Mouse (Mus musculus): Measurements from ENCODE around the gene Rbfox1.

Rbfox1 gene

GRCm38 (mm10) chr16:6241393-6241792 is 356.2 kb downstream of the Rbfox1 start:
- no peak for DNase-seq

DNA sequence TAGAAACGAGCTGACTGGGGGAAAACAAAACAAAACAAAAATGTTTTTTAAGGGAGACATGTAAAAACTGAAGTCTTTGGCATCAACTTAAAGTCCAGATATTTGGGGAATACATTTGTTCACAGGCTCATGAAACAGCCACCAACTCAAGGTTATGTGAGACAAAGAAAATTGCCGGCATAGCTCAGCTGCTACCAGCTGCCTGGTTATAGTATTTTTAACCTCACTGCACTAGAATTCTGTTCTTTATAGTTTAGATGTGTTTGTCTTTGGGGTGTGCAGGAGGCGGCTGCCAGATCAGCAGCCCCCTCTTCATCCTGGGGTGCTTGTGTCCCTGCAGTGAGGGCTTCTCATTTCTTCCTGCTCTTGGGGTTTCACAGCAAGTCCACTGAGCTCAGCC is 357.3 kb downstream of the Rbfox1 start:
- DNase-seq: no peak

DNA sequence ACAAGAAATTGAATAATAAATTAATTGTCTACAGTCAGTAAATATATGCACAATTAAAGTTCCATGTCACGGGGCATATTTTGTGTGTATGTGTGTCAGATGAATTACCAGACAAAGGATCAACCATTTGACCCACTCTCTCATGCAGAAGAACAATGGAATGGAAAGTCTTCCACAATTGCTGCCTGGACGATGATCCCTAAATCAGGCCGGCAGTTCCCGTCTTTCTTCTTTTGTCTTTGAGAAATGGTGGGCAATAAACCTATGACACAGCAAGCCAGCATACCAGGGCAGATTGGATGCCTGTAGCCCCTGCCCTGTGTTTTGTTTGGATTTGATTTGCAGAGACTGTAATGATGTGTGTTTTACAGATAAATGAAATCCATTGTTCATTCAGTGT is 362.4 kb downstream of the Rbfox1 start:
- DNase-seq: no peak

DNA sequence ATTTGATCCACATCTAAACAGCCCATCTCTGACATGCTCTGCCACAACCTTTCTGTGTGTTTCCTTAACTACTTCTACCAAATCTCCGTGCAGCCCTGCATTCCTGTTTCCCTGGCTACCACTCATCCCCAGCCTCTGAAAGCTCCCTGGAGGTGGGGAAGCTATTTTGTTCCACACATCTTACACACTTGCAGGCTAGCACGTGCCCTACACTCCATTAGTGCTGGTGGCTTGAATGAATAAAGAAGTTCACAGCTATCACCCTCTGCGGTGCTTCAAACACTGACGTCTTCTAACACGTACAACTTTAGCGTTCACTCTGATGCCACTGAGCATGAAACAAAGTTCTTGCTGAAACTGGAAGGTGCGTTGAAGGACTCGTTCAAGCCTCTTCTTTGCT is 379.4 kb downstream of the Rbfox1 start:
- DNase-seq: no peak

GRCm38 (mm10) chr16:6265610-6266009 is 380.5 kb downstream of the Rbfox1 start:
- DNase-seq: no peak

- DNase-seq: peak; percentile 49
These were observed 386.6 kb downstream of the Rbfox1 start for GRCm38 (mm10) chr16:6271596-6272370.

DNA sequence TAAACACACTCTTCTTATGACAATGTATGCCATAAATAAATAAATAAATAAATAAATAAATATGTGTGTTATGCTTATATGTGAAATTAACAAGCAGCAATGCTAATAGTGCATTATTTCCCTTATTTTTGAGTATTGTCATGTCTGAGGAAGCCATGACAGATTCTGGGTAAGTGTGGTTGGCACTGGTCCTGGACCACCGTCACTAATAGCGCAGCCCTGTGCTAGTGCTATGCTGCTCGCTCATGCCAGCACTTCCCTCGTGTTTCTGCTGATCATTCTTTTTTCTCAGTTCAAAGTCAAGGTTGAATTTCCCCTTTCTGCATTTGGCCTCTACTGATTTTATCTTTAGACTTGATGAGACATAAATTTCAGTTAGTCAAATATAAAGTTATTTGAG is 398.3 kb downstream of the Rbfox1 start:
- no peak for DNase-seq

- no peak for DNase-seq
These were observed 399.2 kb downstream of the Rbfox1 start for GRCm38 (mm10) chr16:6284317-6284716.

GRCm38 (mm10) chr16:6287699-6288098 is 402.5 kb downstream of the Rbfox1 start:
- no peak for DNase-seq

DNA sequence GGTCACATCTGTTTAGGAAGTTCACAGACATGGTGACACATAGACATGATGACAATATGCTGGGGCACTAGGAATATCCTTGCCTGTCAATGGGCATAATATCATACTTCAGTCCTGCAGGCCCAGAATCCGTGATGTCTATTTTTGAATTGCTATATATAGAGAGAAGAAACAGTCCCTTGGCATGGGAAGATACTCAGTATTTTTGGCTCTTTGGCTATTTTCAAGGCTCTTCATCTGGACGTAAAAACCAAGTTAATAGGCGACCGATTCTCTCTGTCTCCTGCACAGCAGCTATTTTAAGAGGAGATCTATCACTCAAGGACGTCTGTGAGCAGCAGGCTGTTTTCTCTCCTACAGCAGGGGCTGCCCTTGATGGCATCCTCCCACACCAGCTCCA is 415.0 kb downstream of the Rbfox1 start:
- DNase-seq: no peak

GRCm38 (mm10) chr16:6303082-6303481 is 417.9 kb downstream of the Rbfox1 start:
- no peak for DNase-seq

DNA sequence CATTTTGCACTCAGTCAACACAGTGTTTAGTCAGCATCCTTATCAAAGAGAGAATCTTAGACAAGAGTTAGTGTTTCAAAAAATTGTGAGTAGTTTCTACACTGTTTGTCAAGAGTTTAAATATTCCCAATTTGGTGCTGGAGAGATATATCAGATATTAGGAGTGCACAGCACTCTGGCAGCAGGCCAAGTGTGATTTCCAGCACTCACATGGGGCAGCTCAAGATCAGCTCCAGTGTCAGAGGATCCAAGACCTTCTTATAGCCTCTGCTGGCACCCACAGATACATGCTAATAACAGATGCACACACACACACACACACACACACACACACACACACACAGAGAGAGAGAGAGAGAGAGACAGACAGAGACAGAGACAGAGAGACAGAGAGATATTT is 424.8 kb downstream of the Rbfox1 start:
- peak; percentile 25 for DNase-seq

DNA sequence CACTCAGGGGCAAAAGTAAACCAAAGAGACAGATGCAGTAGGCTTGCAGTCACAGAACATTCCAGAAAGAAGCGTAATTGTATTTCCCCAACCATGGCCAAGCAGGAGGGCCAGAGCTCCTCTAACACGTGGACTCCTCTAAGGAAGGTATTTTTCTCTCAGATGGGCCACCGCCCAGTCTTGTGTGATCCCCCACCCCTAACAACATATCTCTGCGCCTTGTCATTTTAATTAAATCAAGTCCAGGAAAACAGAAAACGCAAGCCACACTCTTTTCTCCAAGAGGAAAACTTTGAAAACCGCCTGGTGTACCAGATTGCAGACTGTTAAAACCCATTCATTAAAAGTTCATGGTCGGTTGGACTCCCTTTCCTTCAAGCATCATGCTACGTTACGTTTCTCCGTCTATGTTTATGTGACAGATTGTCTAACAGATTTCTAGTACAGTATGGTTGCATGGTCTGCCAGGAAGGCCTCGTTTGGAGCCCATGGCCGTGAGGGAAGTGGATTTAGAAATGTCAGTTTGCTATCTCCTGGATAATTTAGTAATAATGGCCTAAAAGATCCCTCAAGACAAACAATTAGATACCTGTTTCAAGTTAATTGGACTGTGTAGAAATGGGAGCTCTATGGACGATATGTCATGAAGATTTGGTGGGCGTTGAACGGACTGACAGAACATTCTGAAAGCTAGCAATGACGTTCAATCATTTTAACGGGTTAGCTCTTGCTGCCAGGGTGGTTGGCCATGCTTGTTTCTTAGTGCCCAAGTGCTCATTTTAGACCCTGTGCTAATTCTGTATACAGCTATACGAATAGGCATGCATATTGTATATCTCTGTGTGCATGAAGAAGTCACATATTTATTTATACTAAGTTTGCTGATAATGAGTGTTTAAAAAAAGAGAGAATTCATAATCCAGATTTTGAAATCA is 425.9 kb downstream of the Rbfox1 start:
- peak; percentile 16 for DNase-seq

GRCm38 (mm10) chr16:6313689-6314088 is 428.5 kb downstream of the Rbfox1 start:
- DNase-seq: no peak

GRCm38 (mm10) chr16:6324832-6325231 is 439.7 kb downstream of the Rbfox1 start:
- DNase-seq: no peak

DNA sequence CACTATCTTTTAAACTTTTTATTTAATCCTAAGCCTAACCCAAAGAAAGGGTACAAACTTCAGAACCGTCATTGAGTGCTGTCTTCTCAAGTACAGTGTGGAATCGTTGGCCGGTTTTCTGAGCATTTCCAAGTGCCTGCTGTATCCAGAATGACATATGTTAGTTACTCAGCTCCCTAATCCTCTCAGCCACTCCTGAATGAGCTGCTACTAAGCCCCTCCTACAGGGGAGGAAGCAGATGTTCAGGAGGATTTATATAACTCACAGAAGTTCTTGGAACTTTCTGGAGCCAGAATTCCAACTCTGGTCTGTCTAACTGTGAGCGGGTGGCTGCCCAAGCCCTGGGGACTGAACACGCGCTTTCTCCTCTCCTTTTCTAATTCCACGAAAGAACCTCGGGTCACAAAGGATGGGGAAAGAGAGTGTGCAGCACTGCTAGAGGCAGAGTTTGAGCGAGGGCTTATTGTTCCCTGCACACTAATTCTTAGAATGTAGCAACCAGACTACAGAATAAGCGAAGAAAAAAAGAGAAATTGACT is 446.3 kb downstream of the Rbfox1 start:
- DNase-seq: no peak

- DNase-seq: no peak
These were observed 448.1 kb downstream of the Rbfox1 start for GRCm38 (mm10) chr16:6333273-6333672.

DNA sequence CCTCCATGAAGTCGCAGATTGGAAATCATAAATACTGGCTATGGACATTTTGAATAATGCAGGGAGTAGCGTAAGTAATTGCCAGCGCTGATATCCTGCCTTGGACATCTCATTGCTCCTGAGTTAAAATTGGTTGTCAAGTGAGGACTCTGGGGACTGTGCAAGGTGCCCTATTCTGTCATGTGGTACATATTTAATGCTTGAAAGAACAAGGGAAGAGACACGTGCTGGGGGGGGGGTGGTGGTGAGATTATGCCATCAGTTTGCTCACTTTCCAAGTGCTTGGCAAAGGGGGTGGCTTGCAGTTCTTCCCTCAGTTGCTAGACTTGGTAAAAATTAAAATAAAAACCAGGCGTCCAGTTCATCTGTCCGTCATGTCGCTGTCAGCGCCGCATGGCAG is 462.9 kb downstream of the Rbfox1 start:
- DNase-seq: no peak

DNA sequence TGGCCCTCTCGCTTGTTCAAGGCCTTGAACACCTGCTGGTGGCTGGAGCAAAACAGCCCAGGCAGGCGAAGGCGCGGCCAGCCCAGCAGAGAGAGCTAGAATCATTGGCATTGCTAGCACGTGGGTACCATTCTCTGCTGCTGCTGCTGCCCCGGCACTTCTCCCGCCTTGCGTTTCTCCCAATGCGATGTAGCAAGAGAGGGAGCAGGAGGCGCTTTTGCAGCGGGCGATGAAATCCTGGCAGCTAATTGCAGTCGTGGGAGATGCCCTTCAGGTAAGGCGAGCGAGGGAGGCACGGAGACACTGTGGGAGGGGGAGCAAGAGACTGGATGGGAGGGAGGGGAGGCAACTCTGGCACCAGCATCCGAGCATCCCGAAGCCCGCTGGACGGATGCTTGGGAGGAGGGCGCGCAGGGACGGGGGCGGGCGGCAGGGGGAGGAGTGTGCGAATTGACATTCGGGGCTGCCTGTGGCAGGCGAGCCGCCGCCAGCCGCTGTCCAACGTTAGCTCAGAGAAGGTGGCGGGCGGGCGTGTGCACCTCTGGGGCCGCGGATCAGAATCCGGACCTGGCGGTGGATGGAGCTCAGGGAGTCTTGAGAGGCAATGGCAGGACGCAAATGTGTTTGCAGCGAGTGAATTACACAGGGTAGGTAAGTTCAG is 463.6 kb downstream of the Rbfox1 start:
- peak; percentile 77 for DNase-seq

GRCm38 (mm10) chr16:6349381-6349780 is 464.2 kb downstream of the Rbfox1 start:
- DNase-seq: peak; percentile 63

DNA sequence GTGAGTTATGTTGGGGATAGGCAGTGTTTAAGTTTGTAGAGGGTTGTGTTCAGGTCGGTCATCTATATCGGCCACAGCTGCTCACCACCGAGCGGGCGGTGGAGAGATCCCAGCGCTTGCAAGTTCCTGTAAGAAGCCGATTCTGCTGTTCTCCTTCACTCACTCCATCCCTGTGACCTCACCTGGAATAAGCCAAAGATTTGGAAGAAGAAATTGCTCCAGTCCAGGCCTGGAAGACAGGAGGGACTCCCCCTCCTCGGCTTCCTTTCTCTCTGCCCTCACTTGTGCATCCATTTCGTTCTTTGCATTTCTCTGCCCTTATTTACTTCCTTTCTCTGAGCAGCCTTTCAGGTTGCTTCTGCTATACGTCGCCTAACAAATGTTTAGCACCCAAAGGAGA is 465.1 kb downstream of the Rbfox1 start:
- DNase-seq: peak; percentile 37

GRCm38 (mm10) chr16:6353191-6353590 is 468.0 kb downstream of the Rbfox1 start:
- no peak for DNase-seq

- no peak for DNase-seq
These were observed 471.8 kb downstream of the Rbfox1 start for GRCm38 (mm10) chr16:6356931-6357330.
